Mouse (Mus musculus): ENCODE results near the gene Lrrc34.

DNA sequence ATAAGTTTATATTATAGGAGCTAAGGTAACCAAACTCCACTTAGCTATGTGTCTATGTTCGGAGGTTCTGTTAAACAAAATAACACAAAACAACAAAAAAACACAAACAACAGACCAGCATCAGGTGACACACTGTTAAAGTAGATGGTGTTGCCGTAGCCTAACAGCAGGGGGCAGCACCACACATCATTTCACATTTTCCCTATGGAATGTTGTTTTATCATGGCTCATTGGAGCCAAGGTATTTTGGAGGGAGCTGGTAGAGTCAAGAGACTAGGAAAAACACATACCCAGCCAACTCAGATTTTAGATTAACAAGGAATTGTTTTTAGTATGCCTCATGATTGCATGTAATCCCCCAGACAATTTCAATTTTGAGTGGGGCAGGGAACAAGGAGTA lies 48.7 kb upstream of the Lrrc34 start:
- no peak for TF ChIP-seq POLR2A (IDR thresholded peaks at IDR 0.05; ENCODE audit: insufficient read depth, low read length)
- TF ChIP-seq EP300 (IDR thresholded peaks at IDR 0.05; ENCODE audit: insufficient read depth, low read depth, low read length): no peak
- TF ChIP-seq CTCF (IDR thresholded peaks at IDR 0.05; ENCODE audit: low read depth, low read length): no peak

All from ES-Bruce4 (cell line).